Mouse (Mus musculus): ENCODE data around the gene Scel. TPM values are rescaled to one million over a fixed set of nuclear protein-coding genes. Genes with fewer than 3 reads are reported as not detected.

Scel gene
- polyA plus RNA-seq, 1 experiment from 2014 or later, result 4.0 TPM

DNA sequence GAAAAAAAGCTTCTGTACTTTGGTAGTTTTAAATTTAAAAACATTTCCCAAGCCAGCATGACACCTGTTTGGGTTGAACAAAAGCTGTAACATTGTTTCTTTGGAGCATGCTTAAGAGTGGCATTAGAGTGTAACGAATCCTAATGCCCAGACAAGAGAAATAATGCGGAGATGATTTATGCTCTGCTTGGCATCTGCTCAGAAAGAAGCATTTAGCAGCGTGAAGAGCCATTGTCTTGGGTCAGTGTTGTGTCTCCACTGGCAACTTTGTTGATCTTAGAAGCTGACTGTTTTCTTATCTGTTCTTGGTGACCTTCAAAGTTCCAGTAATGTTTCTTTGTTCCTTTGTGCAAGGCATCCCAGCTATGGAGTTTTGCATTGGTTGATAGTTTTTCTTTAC, 130.8 kb downstream of the Scel start:
- Histone ChIP-seq H3K9ac (replicated peaks; ENCODE audit: low read depth, low read length) (no peak overlapping the region), H3K4me1 (ENCODE audit: control insufficient read depth, insufficient read depth, low read length) (no peaks in the 10 kb centered on the region), H3K27me3 (ENCODE audit: control insufficient read depth, insufficient read depth, low read length) (0 out of 2 replicates have a peak, but pooled peaks cover 2% of the 10 kb centered on the region), H3K4me2 (replicated peaks; ENCODE audit: low read depth, low read length) (no peak overlapping the region), H3K9me3 (ENCODE audit: control insufficient read depth, low read depth, low read length) (no peaks in the 10 kb centered on the region), H3K36me3 (ENCODE audit: control insufficient read depth, insufficient read depth, low read length) (no peaks in the 10 kb centered on the region), H3K27ac (ENCODE audit: low read length) (no peak overlapping the region), H3K4me3 (ENCODE audit: low read depth, low read length) (no peak overlapping the region)
- WGBS, result 65% methylated on average over 3 of the region's 3 CpGs
- no peak for ATAC-seq (ENCODE audit: insufficient number of reproducible peaks, insufficient read depth, low FRiP score, low read depth)

DNA sequence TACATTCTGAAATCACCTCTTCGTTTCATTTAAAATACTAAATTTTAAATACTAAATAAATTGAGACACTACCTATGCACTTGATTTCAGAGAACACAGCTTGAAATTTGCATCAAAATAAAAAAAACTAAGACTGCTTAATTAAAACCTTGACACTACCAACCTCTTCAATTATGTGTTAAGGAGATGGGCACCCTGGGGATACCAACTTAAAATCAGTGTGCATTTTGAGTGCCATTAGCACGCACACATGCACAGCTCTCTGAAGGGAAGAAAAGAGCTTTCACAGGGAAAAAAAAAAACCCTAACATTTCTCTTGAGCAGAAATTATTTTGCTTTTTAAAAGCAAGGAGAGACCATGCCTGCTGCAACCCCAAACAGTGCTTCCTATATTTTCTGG, 134.8 kb downstream of the Scel start:
- H3K9me3 ChIP-seq (ENCODE audit: control insufficient read depth, low read depth, low read length), result no peaks in the 10 kb centered on the region
- no peak overlapping the region for H3K4me3 ChIP-seq (ENCODE audit: low read depth, low read length)
- ATAC-seq (ENCODE audit: insufficient number of reproducible peaks, insufficient read depth, low FRiP score, low read depth), result no peak
- H3K4me1 ChIP-seq (ENCODE audit: control insufficient read depth, insufficient read depth, low read length), result no peaks in the 10 kb centered on the region
- no peak overlapping the region for H3K4me2 ChIP-seq (replicated peaks; ENCODE audit: low read depth, low read length)
- no peaks in the 10 kb centered on the region for H3K36me3 ChIP-seq (ENCODE audit: control insufficient read depth, insufficient read depth, low read length)
- no peak overlapping the region for H3K27ac ChIP-seq (ENCODE audit: low read length)
- 79% methylated on average over 2 of the region's 2 CpGs for WGBS
- H3K9ac ChIP-seq (replicated peaks; ENCODE audit: low read depth, low read length), result no peak overlapping the region
- H3K27me3 ChIP-seq (ENCODE audit: control insufficient read depth, insufficient read depth, low read length), result peaks cover 6% of the 10 kb centered on the region; the same call in 1 of the 2 replicates

DNA sequence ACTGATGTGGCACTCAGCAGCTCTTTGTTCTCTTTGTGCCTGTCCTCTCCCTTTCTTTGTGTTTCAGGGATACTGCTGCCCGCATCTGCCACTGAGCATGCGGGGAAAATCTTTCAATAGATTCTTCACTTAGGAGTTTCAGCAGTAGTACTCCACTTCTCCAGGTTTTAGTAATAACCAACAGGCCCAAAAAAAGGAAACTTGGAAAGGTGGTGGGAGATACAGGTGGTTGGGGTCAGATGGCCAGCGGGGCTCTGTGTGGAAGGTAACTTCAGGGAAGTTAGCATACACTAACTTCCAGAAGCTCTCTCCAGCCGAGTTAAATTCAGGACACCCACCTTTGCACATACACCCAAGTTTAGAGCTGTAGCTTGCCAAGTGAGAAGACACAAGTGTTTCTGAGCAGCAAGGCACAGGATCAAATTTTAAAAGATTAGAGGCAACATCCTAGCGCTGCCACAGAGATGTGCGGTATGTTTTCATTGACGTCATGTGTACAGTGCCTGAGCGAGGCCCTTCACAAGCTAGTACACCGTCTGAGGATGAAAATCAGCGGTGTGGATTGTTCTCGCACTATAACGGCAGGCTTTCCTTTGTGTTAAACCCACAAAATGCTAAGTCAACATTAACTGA, 135.6 kb downstream of the Scel start:
- Histone ChIP-seq H3K27ac (ENCODE audit: low read length) (no peak overlapping the region), H3K4me3 (ENCODE audit: low read depth, low read length) (no peak overlapping the region), H3K4me1 (ENCODE audit: control insufficient read depth, insufficient read depth, low read length) (no peaks in the 10 kb centered on the region), H3K4me2 (replicated peaks; ENCODE audit: low read depth, low read length) (peak overlapping the region; percentile 30), H3K9ac (replicated peaks; ENCODE audit: low read depth, low read length) (no peak overlapping the region), H3K27me3 (ENCODE audit: control insufficient read depth, insufficient read depth, low read length) (peaks cover 6% of the 10 kb centered on the region; the same call in 1 of the 2 replicates), H3K9me3 (ENCODE audit: control insufficient read depth, low read depth, low read length) (no peaks in the 10 kb centered on the region), H3K36me3 (ENCODE audit: control insufficient read depth, insufficient read depth, low read length) (no peaks in the 10 kb centered on the region)
- 37% methylated on average over 12 of the region's 12 CpGs for WGBS
- no peak for ATAC-seq (ENCODE audit: insufficient number of reproducible peaks, insufficient read depth, low FRiP score, low read depth)

DNA sequence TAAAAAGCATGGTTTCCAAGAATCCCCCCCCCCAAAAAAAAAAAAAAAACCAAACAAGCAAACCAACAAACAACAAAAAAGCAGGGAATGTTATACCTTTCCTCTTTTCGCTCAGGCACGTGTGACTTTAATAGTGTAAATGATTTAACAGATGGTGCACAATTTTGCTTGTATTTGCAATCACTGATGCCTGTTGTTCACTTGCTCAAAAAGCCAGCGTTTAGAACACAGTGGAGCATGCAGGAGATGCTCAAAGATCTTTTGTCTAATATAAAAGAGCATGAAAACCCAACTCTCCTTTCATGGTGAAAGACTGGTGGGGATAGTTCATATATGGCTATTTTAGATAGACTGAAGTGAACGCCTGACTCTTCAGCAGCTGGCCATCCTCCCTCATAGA, 136.2 kb downstream of the Scel start:
- Histone ChIP-seq H3K4me1 (ENCODE audit: control insufficient read depth, insufficient read depth, low read length) (no peaks in the 10 kb centered on the region), H3K36me3 (ENCODE audit: control insufficient read depth, insufficient read depth, low read length) (no peaks in the 10 kb centered on the region), H3K9ac (replicated peaks; ENCODE audit: low read depth, low read length) (no peak overlapping the region), H3K4me2 (replicated peaks; ENCODE audit: low read depth, low read length) (peak overlapping the region; percentile 95), H3K27ac (ENCODE audit: low read length) (no peak overlapping the region), H3K9me3 (ENCODE audit: control insufficient read depth, low read depth, low read length) (no peaks in the 10 kb centered on the region), H3K4me3 (ENCODE audit: low read depth, low read length) (no peak overlapping the region), H3K27me3 (ENCODE audit: control insufficient read depth, insufficient read depth, low read length) (peaks cover 6% of the 10 kb centered on the region; the same call in 1 of the 2 replicates)
- no peak for ATAC-seq (ENCODE audit: insufficient number of reproducible peaks, insufficient read depth, low FRiP score, low read depth)
- 51% methylated on average over 4 of the region's 4 CpGs for WGBS

DNA sequence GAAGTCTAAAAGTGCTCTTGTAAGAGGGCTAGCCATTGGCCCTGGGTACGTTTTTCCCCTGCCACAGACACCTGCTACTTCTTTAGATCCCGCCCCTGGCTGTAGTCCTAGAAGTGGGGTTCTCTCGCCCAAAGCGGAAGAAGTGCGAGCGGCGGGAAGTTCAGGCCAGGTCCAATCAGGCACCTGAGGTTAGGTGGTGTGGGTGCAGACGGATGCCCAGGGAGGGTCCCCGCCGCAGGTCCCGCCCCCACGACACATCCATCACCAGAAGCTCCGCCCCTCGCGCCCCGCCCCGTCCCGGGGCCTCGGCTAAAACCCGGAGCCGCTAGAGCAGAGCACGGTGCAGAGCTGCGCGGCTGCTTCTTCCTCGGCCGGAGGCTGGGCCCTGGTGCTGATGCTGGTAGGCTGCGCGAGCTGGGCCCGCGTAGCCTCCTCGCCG, 136.8 kb downstream of the Scel start, which contains the start of gene Slain1:
Slain1 (plus strand) TSS at position 333 of the 439 bp plus-strand sequence.
- Histone ChIP-seq H3K27ac (ENCODE audit: low read length) (peak within 1 kb of the TSS; percentile 82), H3K9me3 (ENCODE audit: control insufficient read depth, low read depth, low read length) (no peaks in the 10 kb centered on the region), H3K27me3 (ENCODE audit: control insufficient read depth, insufficient read depth, low read length) (peaks cover 6% of the 10 kb centered on the region; the same call in 1 of the 2 replicates), H3K4me1 (ENCODE audit: control insufficient read depth, insufficient read depth, low read length) (no peaks in the 10 kb centered on the region), H3K4me2 (replicated peaks; ENCODE audit: low read depth, low read length) (peak within 1 kb of the TSS; percentile 95), H3K4me3 (ENCODE audit: low read depth, low read length) (peak within 1 kb of the TSS; percentile 72), H3K36me3 (ENCODE audit: control insufficient read depth, insufficient read depth, low read length) (no peaks in the 10 kb centered on the region), H3K9ac (replicated peaks; ENCODE audit: low read depth, low read length) (peak within 1 kb of the TSS; percentile 52)
- WGBS, result under 1% methylated on average over 29 of the region's 32 CpGs
- ATAC-seq (ENCODE audit: insufficient number of reproducible peaks, insufficient read depth, low FRiP score, low read depth), result peak; percentile 96

DNA sequence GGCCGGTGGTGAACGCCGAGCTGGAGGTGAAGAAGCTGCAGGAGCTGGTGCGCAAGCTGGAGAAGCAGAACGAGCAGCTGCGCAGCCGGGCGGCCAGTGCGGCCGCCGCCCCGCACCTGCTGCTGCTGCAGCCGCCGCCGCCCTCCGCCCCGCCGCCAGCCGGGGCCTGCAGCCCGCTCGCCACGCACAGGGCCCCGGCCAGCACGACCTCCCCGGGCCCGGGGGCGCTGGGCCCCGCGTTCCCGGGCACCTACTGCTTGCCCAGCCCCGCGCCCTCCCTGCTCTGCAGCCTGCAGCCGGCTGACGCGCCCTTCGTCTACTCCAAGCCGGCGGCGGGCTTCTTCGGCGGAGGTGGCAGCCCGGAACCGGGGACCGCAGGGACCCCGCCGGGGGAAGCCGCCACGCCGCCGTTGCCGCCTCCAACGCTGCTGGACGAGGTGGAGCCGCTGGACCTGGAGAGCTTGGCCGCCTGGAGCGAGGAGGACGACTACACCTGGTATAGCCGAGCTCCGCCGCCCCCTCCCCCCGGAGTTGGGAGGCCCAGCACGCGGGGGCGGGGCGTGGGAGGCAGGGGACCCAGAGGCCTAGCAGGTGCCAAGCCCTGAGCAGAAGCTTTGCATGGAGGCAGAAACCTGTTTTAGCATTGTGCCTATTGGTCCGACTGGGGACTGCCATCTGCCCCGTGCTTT, 137.4 kb downstream of the Scel start:
- WGBS, result under 1% methylated on average over 42 of the region's 67 CpGs
- H3K4me1 ChIP-seq (ENCODE audit: control insufficient read depth, insufficient read depth, low read length), result no peaks in the 10 kb centered on the region
- H3K4me3 ChIP-seq (ENCODE audit: low read depth, low read length), result peak overlapping the region; percentile 72
- no peaks in the 10 kb centered on the region for H3K36me3 ChIP-seq (ENCODE audit: control insufficient read depth, insufficient read depth, low read length)
- H3K27me3 ChIP-seq (ENCODE audit: control insufficient read depth, insufficient read depth, low read length), result peaks cover 6% of the 10 kb centered on the region; the same call in 1 of the 2 replicates
- peak overlapping the region; percentile 95 for H3K4me2 ChIP-seq (replicated peaks; ENCODE audit: low read depth, low read length)
- H3K9me3 ChIP-seq (ENCODE audit: control insufficient read depth, low read depth, low read length), result no peaks in the 10 kb centered on the region
- peak; percentile 79 for ATAC-seq (ENCODE audit: insufficient number of reproducible peaks, insufficient read depth, low FRiP score, low read depth)
- H3K9ac ChIP-seq (replicated peaks; ENCODE audit: low read depth, low read length), result peak overlapping the region; percentile 52
- H3K27ac ChIP-seq (ENCODE audit: low read length), result peak overlapping the region; percentile 82

DNA sequence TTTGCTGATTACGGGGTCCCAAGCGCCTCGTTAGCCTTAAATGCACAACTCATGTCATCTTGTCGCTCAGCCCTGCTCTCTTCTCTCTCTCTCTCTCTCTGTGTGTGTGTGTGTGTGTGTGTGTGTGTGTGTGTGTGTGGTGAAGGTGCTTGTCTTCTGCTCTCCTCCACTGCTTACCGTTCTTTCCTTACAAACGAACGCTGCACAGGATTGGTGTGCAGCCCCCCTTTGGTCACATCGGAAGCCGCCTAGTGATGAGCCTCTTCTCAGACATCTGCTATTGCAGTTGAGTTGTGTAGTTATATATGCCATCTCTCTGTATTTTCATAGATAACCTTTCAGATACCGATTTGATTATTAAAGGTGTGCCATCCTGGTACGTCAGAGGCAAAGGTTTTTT, 138.0 kb downstream of the Scel start:
- 6% methylated on average over 11 of the region's 11 CpGs for WGBS
- no peaks in the 10 kb centered on the region for H3K36me3 ChIP-seq (ENCODE audit: control insufficient read depth, insufficient read depth, low read length)
- H3K9me3 ChIP-seq (ENCODE audit: control insufficient read depth, low read depth, low read length), result no peaks in the 10 kb centered on the region
- H3K4me1 ChIP-seq (ENCODE audit: control insufficient read depth, insufficient read depth, low read length), result no peaks in the 10 kb centered on the region
- peak overlapping the region; percentile 95 for H3K4me2 ChIP-seq (replicated peaks; ENCODE audit: low read depth, low read length)
- no peak for ATAC-seq (ENCODE audit: insufficient number of reproducible peaks, insufficient read depth, low FRiP score, low read depth)
- peak overlapping the region; percentile 82 for H3K27ac ChIP-seq (ENCODE audit: low read length)
- peak overlapping the region; percentile 52; the same call in 1 of the 2 replicates for H3K9ac ChIP-seq (replicated peaks; ENCODE audit: low read depth, low read length)
- H3K4me3 ChIP-seq (ENCODE audit: low read depth, low read length), result peak overlapping the region; percentile 72
- H3K27me3 ChIP-seq (ENCODE audit: control insufficient read depth, insufficient read depth, low read length), result peaks cover 6% of the 10 kb centered on the region; the same call in 1 of the 2 replicates

DNA sequence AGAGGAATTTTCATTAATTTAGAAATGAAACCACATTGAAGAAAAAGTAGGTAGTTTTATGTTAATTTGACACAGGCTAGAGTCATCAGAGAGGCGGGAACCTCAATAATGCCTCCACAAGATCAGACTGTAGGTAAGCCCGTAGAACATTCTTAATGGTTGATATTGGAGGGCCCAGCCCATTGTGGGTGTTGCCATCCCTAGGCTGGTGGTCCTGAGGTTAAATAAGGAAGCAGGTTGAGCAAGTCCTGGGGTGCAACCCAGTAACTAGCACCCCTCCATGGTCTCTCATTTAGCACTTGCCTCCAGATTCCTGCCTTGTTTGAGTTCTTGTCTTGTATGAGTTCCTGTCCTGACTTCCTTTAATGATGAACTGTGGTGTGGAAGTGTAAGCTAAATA, 138.4 kb downstream of the Scel start:
- H3K36me3 ChIP-seq (ENCODE audit: control insufficient read depth, insufficient read depth, low read length), result no peaks in the 10 kb centered on the region
- peak overlapping the region; percentile 95 for H3K4me2 ChIP-seq (replicated peaks; ENCODE audit: low read depth, low read length)
- ATAC-seq (ENCODE audit: insufficient number of reproducible peaks, insufficient read depth, low FRiP score, low read depth), result no peak
- WGBS, result 58% methylated on average over 2 of the region's 2 CpGs
- H3K9ac ChIP-seq (replicated peaks; ENCODE audit: low read depth, low read length), result no peak overlapping the region
- no peaks in the 10 kb centered on the region for H3K9me3 ChIP-seq (ENCODE audit: control insufficient read depth, low read depth, low read length)
- no peak overlapping the region for H3K27ac ChIP-seq (ENCODE audit: low read length)
- H3K4me3 ChIP-seq (ENCODE audit: low read depth, low read length), result peak overlapping the region; percentile 72
- H3K27me3 ChIP-seq (ENCODE audit: control insufficient read depth, insufficient read depth, low read length), result peaks cover 6% of the 10 kb centered on the region; the same call in 1 of the 2 replicates
- H3K4me1 ChIP-seq (ENCODE audit: control insufficient read depth, insufficient read depth, low read length), result no peaks in the 10 kb centered on the region
